Comparison of ENCODE assay signal across 15 mouse cellular contexts in genomic region chr13:112354958-112355357, GRCm38 (mm10).
A peak's percentile ranks its signal among the peaks of the same experiment; 100 is the strongest.
DNase-seq lines count a peak whose midpoint lies in the region; ATAC-seq and TF ChIP-seq lines count a peak whose summit lies in the region.
"Had no signal": no experiment of that assay in that cellular context is flagged by ENCODE, and none has a peak within 500 bp of the region (broad histone marks: within the 10 kb centered on the region; RNA-seq: fewer than 3 reads in every experiment).

No protein-coding gene starts in this region.

- H3K9ac ChIP-seq in forebrain, embryonic 11.5 days (ENCODE audit: low read length) = no peak overlapping the region
- H3K9ac ChIP-seq in forebrain, embryonic 16.5 days (replicated peaks; ENCODE audit: low read depth, low read length) = no peak overlapping the region
- H3K9ac ChIP-seq: embryonic facial prominence, embryonic 12.5 days; forebrain, embryonic 15.5 days; heart, embryonic 13.5 days; intestine, embryonic 15.5 days; liver, embryonic 12.5 days had no signal

- TF ChIP-seq POLR2A in cerebellum, adult 2 months (IDR thresholded peaks at IDR 0.05; ENCODE audit: borderline replicate concordance, insufficient read depth, low read length) = no peak

- no peak overlapping the region for H3K4me3 ChIP-seq in forebrain, embryonic 11.5 days (ENCODE audit: low read depth, low read length)
- no peak overlapping the region for H3K4me3 ChIP-seq in forebrain, embryonic 16.5 days (replicated peaks; ENCODE audit: low read length)
- H3K4me3 ChIP-seq in limb, embryonic 10.5 days = no peak overlapping the region
- H3K4me3 ChIP-seq in cerebellum, adult 2 months (replicated peaks; ENCODE audit: insufficient read depth, low read depth, low read length) = no peak overlapping the region
- H3K4me3 ChIP-seq: embryonic facial prominence, embryonic 12.5 days; forebrain, embryonic 15.5 days; heart, embryonic 13.5 days; intestine, embryonic 15.5 days; liver, embryonic 12.5 days had no signal

- 74% methylated on average over 10 of the region's 10 CpGs for WGBS in forebrain, embryonic 11.5 days
- WGBS in forebrain, embryonic 16.5 days = 59% methylated on average over 10 of the region's 10 CpGs
- 90% methylated on average over 10 of the region's 10 CpGs for WGBS in limb, embryonic 10.5 days
- WGBS in cerebellum, adult 2 months = 68% methylated on average over 10 of the region's 10 CpGs

- no peaks in the 10 kb centered on the region for H3K36me3 ChIP-seq in forebrain, embryonic 11.5 days (ENCODE audit: control insufficient read depth, insufficient read depth, low read length)
- H3K36me3 ChIP-seq in forebrain, embryonic 16.5 days (ENCODE audit: control insufficient read depth, insufficient read depth) = no peaks in the 10 kb centered on the region
- H3K36me3 ChIP-seq in limb, embryonic 10.5 days = no peaks in the 10 kb centered on the region
- H3K36me3 ChIP-seq: embryonic facial prominence, embryonic 12.5 days; forebrain, embryonic 15.5 days; heart, embryonic 13.5 days; intestine, embryonic 15.5 days; liver, embryonic 12.5 days had no signal

- no peak overlapping the region for H3K27ac ChIP-seq in forebrain, embryonic 11.5 days (ENCODE audit: low read depth, low read length)
- no peak overlapping the region for H3K27ac ChIP-seq in forebrain, embryonic 16.5 days (ENCODE audit: low read length)
- H3K27ac ChIP-seq in limb, embryonic 10.5 days = peak overlapping the region; percentile 75
- no peak overlapping the region for H3K27ac ChIP-seq in cerebellum, adult 2 months (ENCODE audit: insufficient read depth, low read length)
- H3K27ac ChIP-seq: embryonic facial prominence, embryonic 12.5 days; forebrain, embryonic 15.5 days; intestine, embryonic 15.5 days; liver, embryonic 12.5 days had no signal

- no peak overlapping the region for H3K4me2 ChIP-seq in forebrain, embryonic 11.5 days (ENCODE audit: low read depth, low read length, severe bottlenecking)
- H3K4me2 ChIP-seq in forebrain, embryonic 16.5 days (ENCODE audit: low read length) = no peak overlapping the region
- H3K4me2 ChIP-seq: embryonic facial prominence, embryonic 12.5 days; forebrain, embryonic 15.5 days; heart, embryonic 13.5 days; intestine, embryonic 15.5 days; liver, embryonic 12.5 days had no signal

- peaks cover 5% of the 10 kb centered on the region; the same call in 1 of the 2 replicates for H3K4me1 ChIP-seq in forebrain, embryonic 11.5 days (replicated peaks; ENCODE audit: control insufficient read depth, insufficient read depth, low read length)
- peaks cover 9% of the 10 kb centered on the region for H3K4me1 ChIP-seq in forebrain, embryonic 16.5 days (replicated peaks; ENCODE audit: control insufficient read depth, insufficient read depth, low read length)
- peaks cover 23% of the 10 kb centered on the region for H3K4me1 ChIP-seq in limb, embryonic 10.5 days
- H3K4me1 ChIP-seq in cerebellum, adult 2 months (ENCODE audit: control insufficient read depth, insufficient read depth, low read length) = no peaks in the 10 kb centered on the region
- H3K4me1 ChIP-seq: intestine, embryonic 15.5 days; liver, embryonic 12.5 days had no signal

- no peaks in the 10 kb centered on the region for H3K9me3 ChIP-seq in forebrain, embryonic 11.5 days (ENCODE audit: control insufficient read depth, low read length)
- H3K9me3 ChIP-seq in forebrain, embryonic 16.5 days (ENCODE audit: control insufficient read depth, low read length) = no peaks in the 10 kb centered on the region
- H3K9me3 ChIP-seq in limb, embryonic 10.5 days (replicated peaks) = no peaks in the 10 kb centered on the region
- H3K9me3 ChIP-seq: embryonic facial prominence, embryonic 12.5 days; forebrain, embryonic 15.5 days; heart, embryonic 13.5 days; intestine, embryonic 15.5 days; liver, embryonic 12.5 days had no signal

- peak; percentile 20 for DNase-seq in forebrain, embryonic 11.5 days (ENCODE audit: low spot score)
- peak; percentile 76 to 77 for DNase-seq in spleen, postnatal 36 days (ENCODE audit: low spot score in 2 of 2)
- no peak for DNase-seq in spleen, adult 12 weeks (ENCODE audit: low spot score)
- no peak for DNase-seq in limb, embryonic 10.5 days (ENCODE audit: low spot score)
- DNase-seq in thymus, postnatal 4 days = peak; percentile 23
- no peak for DNase-seq in cerebellum, adult 2 months
- no peak for DNase-seq in cerebellum, adult 9-10 months
- DNase-seq: kidney, postnatal 25 days; retina, postnatal 1 day had no signal

- no peak for ATAC-seq in forebrain, embryonic 11.5 days (replicated peaks; ENCODE audit: low FRiP score)
- ATAC-seq in forebrain, embryonic 16.5 days = no peak
- ATAC-seq: forebrain, embryonic 15.5 days; intestine, embryonic 15.5 days; liver, embryonic 12.5 days had no signal

- no peak for TF ChIP-seq CTCF in cerebellum, adult 2 months (IDR thresholded peaks at IDR 0.05; ENCODE audit: borderline replicate concordance, insufficient read depth, low read depth, low read length)

- H3K27me3 ChIP-seq in forebrain, embryonic 11.5 days (ENCODE audit: control insufficient read depth, insufficient read depth, low read length) = no peaks in the 10 kb centered on the region
- no peaks in the 10 kb centered on the region for H3K27me3 ChIP-seq in forebrain, embryonic 16.5 days (replicated peaks; ENCODE audit: control insufficient read depth, insufficient read depth, low read length)
- H3K27me3 ChIP-seq in limb, embryonic 10.5 days (ENCODE audit: low read depth, poor library complexity, severe bottlenecking) = no peaks in the 10 kb centered on the region
- H3K27me3 ChIP-seq in cerebellum, adult 2 months (ENCODE audit: control insufficient read depth, insufficient read depth, low read length) = no peaks in the 10 kb centered on the region
- H3K27me3 ChIP-seq: embryonic facial prominence, embryonic 12.5 days; forebrain, embryonic 15.5 days; heart, embryonic 13.5 days; intestine, embryonic 15.5 days; liver, embryonic 12.5 days had no signal

Comparison
In these comparisons a context has a peak if more than half of its experiments do, and no peak if none do; other contexts are left out.
1. DNase-seq: peak in forebrain, embryonic 11.5 days (single experiment), spleen, postnatal 36 days (2 of 2) and thymus, postnatal 4 days (single experiment); none in spleen, adult 12 weeks (single experiment), limb, embryonic 10.5 days (single experiment), cerebellum, adult 2 months (0 of 2) and cerebellum, adult 9-10 months (single experiment).